Mouse (Mus musculus) limb, embryonic 15.5 days (tissue): ENCODE measurements at regions not wholly inside any gene's neighbourhood (a gene's known extent, or its start where the extent isn't known, plus 50 kb on each side); places are given as distances from the start of the nearest gene placed in this dataset.

Experiments
- ATAC-seq: fragments of 200-750 bp; cut with Nextera tagmentation; 2 replicates; pipeline ENCODE4 v1.8.0; 2017; ENCODE audit warnings: low read depth, moderate TSS enrichment; ENCODE audit not compliant: insufficient number of reproducible peaks, low FRiP score, low TSS enrichment
- H3K27ac ChIP-seq: fragments of 300-500 bp; sonication (generic); 2 replicates; pipeline ENCODE4 v1.5.1; 2015; ENCODE audit warnings: moderate library complexity, mild to moderate bottlenecking, inconsistent platforms
- H3K27me3 ChIP-seq: fragments of 300-500 bp; sonication (generic); 2 replicates; pipeline ENCODE4 v1.6.1; 2015; ENCODE audit warnings: inconsistent platforms
- H3K36me3 ChIP-seq: fragments of 300-500 bp; sonication (generic); 2 replicates; pipeline ENCODE4 v1.6.1; 2015; ENCODE audit warnings: inconsistent platforms
- H3K4me1 ChIP-seq: fragments of 300-500 bp; sonication (generic); 2 replicates; pipeline ENCODE4 v1.6.1; 2015; ENCODE audit warnings: inconsistent platforms
- H3K4me2 ChIP-seq: fragments of 300-500 bp; sonication (generic); 2 replicates; pipeline ENCODE4 v1.6.1; 2015; ENCODE audit warnings: mild to moderate bottlenecking, inconsistent platforms
- H3K4me3 ChIP-seq: fragments of 300-500 bp; sonication (generic); 2 replicates; pipeline ENCODE4 v1.5.1; 2015; ENCODE audit warnings: mild to moderate bottlenecking, inconsistent platforms
- H3K9ac ChIP-seq: fragments of 300-500 bp; sonication (generic); 2 replicates; pipeline ENCODE4 v1.6.1; 2015; ENCODE audit warnings: inconsistent platforms
- H3K9me3 ChIP-seq: fragments of 300-500 bp; sonication (generic); 2 replicates; pipeline ENCODE4 v1.6.1; 2016; ENCODE audit warnings: inconsistent platforms
- WGBS: fragments of 180-500 bp; shearing (Covaris S2); methylation state at CpG from one replicate; pipeline ENCODE4 v1.1.7; 2015; 5-methylcytosine and 5-hydroxymethylcytosine counted together

- Histone ChIP-seq H3K27ac (no peak overlapping the region), H3K9ac (no peak overlapping the region), H3K4me3 (no peak overlapping the region), H3K27me3 (no peaks in the 10 kb centered on the region), H3K36me3 (no peaks in the 10 kb centered on the region), H3K4me1 (no peaks in the 10 kb centered on the region), H3K4me2 (no peak overlapping the region), H3K9me3 (no peaks in the 10 kb centered on the region)
- ATAC-seq: no peak
- 67% methylated on average over 1 of the region's 1 CpGs for WGBS
These were observed 277.6 kb upstream of the Marcks start for GRCm38 (mm10) chr10:37416321-37416720.

DNA sequence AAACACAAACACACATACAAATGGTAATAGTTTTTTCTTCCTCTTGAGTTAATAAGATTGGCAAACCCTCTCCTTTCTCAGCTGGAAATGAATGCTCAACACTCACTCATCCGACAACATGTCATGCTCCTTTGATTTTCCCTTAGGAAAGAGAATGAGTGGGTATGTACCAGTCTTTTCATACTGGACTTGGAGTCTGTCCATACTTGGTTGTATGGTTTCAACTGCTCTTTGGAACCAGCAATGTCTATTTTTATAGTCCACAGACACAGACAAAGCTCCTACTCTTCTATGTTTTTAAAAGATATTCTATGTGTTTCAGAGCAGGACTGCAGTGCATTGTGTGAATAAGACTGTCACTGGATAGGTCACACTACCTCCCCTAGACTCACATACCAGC lies 273.7 kb upstream of the Marcks start:
- WGBS: 79% methylated on average over 1 of the region's 1 CpGs
- no peak overlapping the region for H3K9ac ChIP-seq

DNA sequence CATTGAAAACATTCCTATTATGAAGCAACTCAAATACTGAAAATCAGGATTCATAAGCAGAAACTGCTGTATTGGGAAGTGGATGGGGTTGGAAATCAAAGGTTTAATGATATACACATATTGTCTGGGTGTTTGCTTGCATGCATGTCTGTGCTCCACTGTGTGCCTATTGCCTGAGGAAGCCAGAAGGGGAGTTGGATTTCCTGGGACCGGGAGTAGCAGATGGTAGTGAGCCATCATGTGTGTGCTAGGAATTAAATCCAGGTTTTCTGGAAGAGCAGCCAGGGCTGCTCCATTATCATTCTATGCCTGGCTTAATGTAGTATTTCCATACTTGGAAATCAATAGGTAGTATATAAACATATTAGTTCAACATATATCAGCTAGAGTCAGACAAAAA lies 271.0 kb upstream of the Marcks start:
- Histone ChIP-seq H3K36me3 (no peaks in the 10 kb centered on the region), H3K4me1 (no peaks in the 10 kb centered on the region), H3K9ac (no peak overlapping the region), H3K27ac (no peak overlapping the region), H3K4me3 (no peak overlapping the region), H3K27me3 (no peaks in the 10 kb centered on the region), H3K4me2 (no peak overlapping the region), H3K9me3 (no peaks in the 10 kb centered on the region)
- ATAC-seq: no peak
- 34% methylated on average over 1 of the region's 1 CpGs for WGBS

More for the DNA sequence above, 273.7 kb upstream of the Marcks start:
- ATAC-seq: no peak
- Histone ChIP-seq H3K27ac (no peak overlapping the region), H3K36me3 (no peaks in the 10 kb centered on the region), H3K27me3 (no peaks in the 10 kb centered on the region), H3K9me3 (no peaks in the 10 kb centered on the region), H3K4me3 (no peak overlapping the region), H3K4me1 (no peaks in the 10 kb centered on the region), H3K4me2 (no peak overlapping the region)

GRCm38 (mm10) chr10:37407487-37407886 lies 268.8 kb upstream of the Marcks start:
- Histone ChIP-seq H3K27me3 (no peaks in the 10 kb centered on the region), H3K27ac (no peak overlapping the region), H3K4me3 (no peak overlapping the region), H3K9me3 (no peaks in the 10 kb centered on the region), H3K9ac (no peak overlapping the region), H3K36me3 (no peaks in the 10 kb centered on the region), H3K4me1 (no peaks in the 10 kb centered on the region), H3K4me2 (no peak overlapping the region)
- ATAC-seq: no peak
- 78% methylated on average over 2 of the region's 2 CpGs for WGBS

DNA sequence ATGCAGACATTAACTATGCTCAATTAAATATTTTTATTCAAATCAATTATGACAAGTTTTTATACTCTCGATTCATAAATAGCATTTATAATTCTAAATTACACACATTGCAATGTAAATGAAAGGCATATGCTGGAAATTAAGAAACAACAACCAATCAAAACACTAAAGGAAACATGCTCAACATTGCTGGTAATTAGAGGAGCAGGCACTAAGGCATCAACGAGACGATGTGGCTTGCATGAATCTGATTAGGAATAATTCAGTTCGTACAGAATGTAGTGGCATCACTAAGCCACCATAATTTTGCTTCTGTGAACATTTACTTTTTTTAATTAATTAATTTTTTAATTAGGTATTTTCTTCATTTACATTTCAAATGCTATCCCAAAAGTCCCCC lies 266.2 kb upstream of the Marcks start:
- Histone ChIP-seq H3K27me3 (no peaks in the 10 kb centered on the region), H3K4me2 (no peak overlapping the region), H3K9me3 (no peaks in the 10 kb centered on the region), H3K36me3 (no peaks in the 10 kb centered on the region), H3K9ac (no peak overlapping the region), H3K4me1 (peaks cover 8% of the 10 kb centered on the region; the same call in 1 of the 2 replicates), H3K4me3 (no peak overlapping the region), H3K27ac (no peak overlapping the region)
- ATAC-seq: no peak
- 71% methylated on average over 4 of the region's 4 CpGs for WGBS

- Histone ChIP-seq H3K9me3 (no peaks in the 10 kb centered on the region), H3K36me3 (no peaks in the 10 kb centered on the region), H3K4me2 (no peak overlapping the region), H3K27ac (no peak overlapping the region), H3K4me3 (no peak overlapping the region), H3K9ac (no peak overlapping the region), H3K27me3 (no peaks in the 10 kb centered on the region), H3K4me1 (peaks cover 8% of the 10 kb centered on the region; the same call in 1 of the 2 replicates)
- ATAC-seq: no peak
These were observed 265.7 kb upstream of the Marcks start for GRCm38 (mm10) chr10:37404407-37404806.

DNA sequence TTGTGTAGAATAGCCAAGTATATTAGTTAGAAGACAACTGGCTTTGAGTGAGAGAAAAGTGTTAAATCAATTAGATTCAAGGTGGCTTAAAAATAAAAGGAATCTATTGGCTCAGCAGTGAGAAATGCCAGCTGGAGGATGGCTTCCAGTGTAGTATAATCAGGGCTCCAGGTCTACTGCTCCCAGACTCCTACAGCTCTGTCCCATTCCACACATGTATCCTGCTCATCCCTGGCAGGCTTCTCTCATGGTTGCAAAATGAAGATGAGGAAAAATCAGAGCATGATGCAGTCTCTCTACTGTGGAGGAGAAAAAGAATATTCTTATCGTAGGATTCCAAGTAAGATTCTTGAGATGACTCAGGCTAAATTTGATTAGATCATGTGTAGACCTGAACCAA lies 263.7 kb upstream of the Marcks start:
- Histone ChIP-seq H3K9me3 (no peaks in the 10 kb centered on the region), H3K36me3 (no peaks in the 10 kb centered on the region), H3K4me2 (no peak overlapping the region), H3K27me3 (no peaks in the 10 kb centered on the region), H3K27ac (no peak overlapping the region), H3K4me3 (no peak overlapping the region), H3K9ac (no peak overlapping the region), H3K4me1 (peaks cover 12% of the 10 kb centered on the region)
- WGBS: 76% methylated on average over 1 of the region's 1 CpGs
- no peak for ATAC-seq

DNA sequence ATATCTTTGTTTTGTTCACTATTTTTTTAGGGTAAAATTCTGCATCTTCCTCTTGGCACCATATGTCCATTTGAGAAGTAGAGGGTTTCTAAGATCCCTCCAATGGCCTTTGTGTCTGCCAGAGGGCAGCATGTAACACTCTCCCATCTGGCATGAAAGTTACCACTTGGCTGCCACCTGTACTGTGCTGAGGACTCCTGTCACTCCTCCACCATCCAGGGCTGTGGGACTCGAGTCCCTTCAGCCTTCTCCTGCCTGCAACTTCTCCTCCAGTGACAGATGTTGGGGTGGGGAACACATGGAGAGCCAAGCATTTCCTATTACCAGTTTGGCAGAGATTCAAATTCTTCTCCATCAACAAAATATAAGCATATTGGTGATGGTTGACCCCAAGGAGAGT lies 262.3 kb upstream of the Marcks start:
- no peak overlapping the region for H3K27ac ChIP-seq
- H3K4me1 ChIP-seq: peaks cover 16% of the 10 kb centered on the region
- no peaks in the 10 kb centered on the region for H3K9me3 ChIP-seq
- H3K4me3 ChIP-seq: no peak overlapping the region
- no peak overlapping the region for H3K9ac ChIP-seq
- ATAC-seq: no peak
- WGBS: 15% methylated on average over 1 of the region's 1 CpGs
- no peaks in the 10 kb centered on the region for H3K27me3 ChIP-seq
- no peaks in the 10 kb centered on the region for H3K36me3 ChIP-seq
- no peak overlapping the region for H3K4me2 ChIP-seq

DNA sequence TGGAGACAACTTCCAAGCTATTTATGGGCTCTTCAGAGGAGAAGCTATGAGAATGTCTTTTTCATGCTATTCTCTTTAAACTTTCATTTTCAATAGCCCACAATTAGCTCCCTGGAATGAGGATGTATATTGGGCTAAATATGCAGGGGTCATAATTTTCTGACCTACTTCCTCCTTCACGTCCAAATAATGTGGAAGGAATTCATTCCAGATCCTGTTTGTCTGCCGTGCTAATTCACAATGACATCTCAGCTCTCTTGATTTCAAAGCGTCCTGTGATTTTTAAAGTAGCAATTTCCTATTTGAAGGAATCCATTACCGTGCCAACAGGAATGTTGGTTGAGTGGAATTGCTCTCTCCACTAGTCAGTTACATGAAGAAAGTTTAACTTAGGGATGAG lies 261.7 kb upstream of the Marcks start:
- H3K4me1 ChIP-seq: peaks cover 16% of the 10 kb centered on the region
- ATAC-seq: no peak
- no peak overlapping the region for H3K4me2 ChIP-seq
- H3K9ac ChIP-seq: no peak overlapping the region
- no peaks in the 10 kb centered on the region for H3K27me3 ChIP-seq
- 7% methylated on average over 4 of the region's 4 CpGs for whole genome bisulfite sequencing
- H3K36me3 ChIP-seq: no peaks in the 10 kb centered on the region
- H3K4me3 ChIP-seq: no peak overlapping the region
- no peak overlapping the region; the same call in 1 of the 2 replicates for H3K27ac ChIP-seq
- H3K9me3 ChIP-seq: no peaks in the 10 kb centered on the region

DNA sequence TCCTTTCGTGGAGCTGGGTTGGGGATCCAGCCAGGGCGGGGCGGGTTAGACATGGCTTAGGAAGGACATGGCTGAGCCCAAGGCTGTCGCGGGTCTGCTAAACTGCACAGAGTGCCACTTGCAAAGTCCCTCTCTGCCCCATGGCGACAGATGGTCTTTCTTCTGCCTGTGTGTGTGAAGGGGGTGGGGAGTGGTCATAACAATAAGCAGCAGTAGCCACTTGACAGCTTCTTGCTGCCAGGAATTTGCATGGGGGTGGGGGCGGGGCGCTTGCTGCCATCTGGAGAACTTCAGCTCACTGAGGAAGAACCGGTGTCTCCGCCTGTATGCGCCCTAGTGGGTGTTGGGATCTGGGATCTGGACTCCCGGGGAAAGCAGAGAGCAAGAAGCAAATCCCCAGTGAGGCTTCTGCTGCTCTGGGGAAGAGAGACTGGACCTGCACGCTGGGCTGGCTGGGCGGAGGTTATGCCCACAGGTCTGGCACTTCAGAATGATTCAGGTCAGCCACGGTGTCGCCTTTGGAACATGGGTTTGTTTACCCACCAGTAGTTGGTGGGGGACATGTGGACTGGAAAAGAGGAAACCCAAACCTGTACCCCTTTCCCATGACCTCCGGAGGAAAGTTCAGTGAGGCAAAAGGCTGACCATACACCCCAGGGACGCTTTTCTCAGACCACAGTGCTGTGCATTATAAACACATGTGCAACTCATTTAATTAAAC lies 258.7 kb upstream of the Marcks start:
- Histone ChIP-seq H3K9me3 (no peaks in the 10 kb centered on the region), H3K36me3 (no peaks in the 10 kb centered on the region), H3K4me2 (peak overlapping the region; percentile 60), H3K4me1 (peaks cover 16% of the 10 kb centered on the region), H3K27me3 (no peaks in the 10 kb centered on the region), H3K27ac (peak overlapping the region; percentile 67), H3K4me3 (peak overlapping the region; percentile 32), H3K9ac (no peak overlapping the region)
- ATAC-seq: peak; percentile 61; the same call in 1 of the 2 replicates
- WGBS: 4% methylated on average over 18 of the region's 18 CpGs

- H3K9me3 ChIP-seq: no peaks in the 10 kb centered on the region
- H3K4me1 ChIP-seq: no peaks in the 10 kb centered on the region
- ATAC-seq: no peak; the same call in 1 of the 2 replicates
- H3K9ac ChIP-seq: no peak overlapping the region
- no peaks in the 10 kb centered on the region for H3K36me3 ChIP-seq
- no peaks in the 10 kb centered on the region for H3K27me3 ChIP-seq
- no peak overlapping the region for H3K4me2 ChIP-seq
- no peak overlapping the region for H3K4me3 ChIP-seq
- 23% methylated on average over 3 of the region's 3 CpGs for WGBS
- no peak overlapping the region for H3K27ac ChIP-seq
These were observed 251.3 kb upstream of the Marcks start for GRCm38 (mm10) chr10:37390011-37390410.

GRCm38 (mm10) chr10:37386216-37386615 lies 247.5 kb upstream of the Marcks start:
- Histone ChIP-seq H3K27me3 (no peaks in the 10 kb centered on the region), H3K9ac (no peak overlapping the region), H3K4me3 (no peak overlapping the region)

GRCm38 (mm10) chr10:37380024-37380423 lies 241.3 kb upstream of the Marcks start:
- Histone ChIP-seq H3K9ac (no peak overlapping the region), H3K27me3 (no peaks in the 10 kb centered on the region), H3K9me3 (no peaks in the 10 kb centered on the region), H3K4me1 (no peaks in the 10 kb centered on the region), H3K27ac (no peak overlapping the region), H3K4me3 (no peak overlapping the region), H3K4me2 (no peak overlapping the region), H3K36me3 (no peaks in the 10 kb centered on the region)
- 66% methylated on average over 1 of the region's 1 CpGs for WGBS
- ATAC-seq: no peak

More at GRCm38 (mm10) chr10:37386216-37386615, 247.5 kb upstream of the Marcks start:
- Histone ChIP-seq H3K9me3 (no peaks in the 10 kb centered on the region), H3K4me2 (no peak overlapping the region), H3K36me3 (no peaks in the 10 kb centered on the region), H3K4me1 (no peaks in the 10 kb centered on the region), H3K27ac (no peak overlapping the region)
- ATAC-seq: no peak
